Mouse (Mus musculus) heart, embryonic 13.5 days (tissue): ENCODE data around the gene Zscan10. TPM values are rescaled to one million over a fixed set of nuclear protein-coding genes. Genes with fewer than 3 reads are reported as not detected.
"Not testable (repeated sequence)": the region's sequence is repeated elsewhere in the genome, so short reads cannot be mapped to it uniquely, and the experiment has no call there.

Source experiments
- ATAC-seq: fragments of 200-750 bp; cut with Nextera tagmentation; 2 replicates; pipeline ENCODE4 v1.8.0; 2017; ENCODE audit warnings: moderate TSS enrichment; ENCODE audit not compliant: insufficient number of reproducible peaks, low FRiP score, low TSS enrichment; ENCODE audit errors: extremely low read depth
- H3K27ac ChIP-seq: fragments of 300-500 bp; sonication (generic); replicated peaks from 2 replicates; pipeline ENCODE4 v1.5.1; 2015; ENCODE audit warnings: moderate library complexity, mild to moderate bottlenecking, inconsistent platforms
- H3K27me3 ChIP-seq: fragments of 300-500 bp; sonication (generic); replicated peaks from 2 replicates; pipeline ENCODE4 v1.6.1; 2015; ENCODE audit warnings: mild to moderate bottlenecking, inconsistent platforms
- H3K36me3 ChIP-seq: fragments of 300-500 bp; sonication (generic); 2 replicates; pipeline ENCODE4 v1.6.1; 2015; ENCODE audit warnings: mild to moderate bottlenecking, inconsistent platforms
- H3K4me1 ChIP-seq: fragments of 300-500 bp; sonication (generic); 2 replicates; pipeline ENCODE4 v1.6.1; 2015; ENCODE audit warnings: inconsistent platforms
- H3K4me2 ChIP-seq: fragments of 300-500 bp; sonication (generic); 2 replicates; pipeline ENCODE4 v1.6.1; 2015; ENCODE audit warnings: inconsistent platforms, mild to moderate bottlenecking, moderate library complexity
- H3K4me3 ChIP-seq: fragments of 300-500 bp; sonication (generic); 2 replicates; pipeline ENCODE4 v1.5.1; 2015; ENCODE audit warnings: moderate library complexity, mild to moderate bottlenecking, inconsistent platforms
- H3K9ac ChIP-seq: fragments of 300-500 bp; sonication (generic); 2 replicates; pipeline ENCODE4 v1.6.1; 2015; ENCODE audit warnings: inconsistent platforms, mild to moderate bottlenecking, moderate library complexity
- H3K9me3 ChIP-seq: fragments of 300-500 bp; sonication (generic); 2 replicates; pipeline ENCODE4 v1.6.1; 2016; ENCODE audit warnings: inconsistent platforms
- WGBS: fragments of 180-500 bp; shearing (Covaris S2); methylation state at CpG from one replicate; pipeline ENCODE4 v1.1.7; 2015; ENCODE audit warnings: mixed read lengths; 5-methylcytosine and 5-hydroxymethylcytosine counted together
- polyA plus RNA-seq: library from polyadenylated mRNA; unstranded; fragments of >200 nt; fragmentation: Nextera tagmentation; extraction: Ambion mirVana; gene quantifications from 2 replicates; pipeline ENCODE4 v1.2.1, GENCODE M21; 2015

The Zscan10 gene
- polyA plus RNA-seq, 1 experiment from 2014 or later: not detected

- H3K4me3 ChIP-seq: peak overlapping the region; percentile 63
- peak; percentile 86 for ATAC-seq
- H3K27me3 ChIP-seq: no peaks in the 10 kb centered on the region
- H3K36me3 ChIP-seq: no peaks in the 10 kb centered on the region
- 7% methylated on average over 34 of the region's 34 CpGs for WGBS
- H3K27ac ChIP-seq: peak overlapping the region; percentile 67
- peaks cover 9% of the 10 kb centered on the region for H3K4me1 ChIP-seq
- H3K4me2 ChIP-seq: peak overlapping the region; percentile 79
- no peaks in the 10 kb centered on the region for H3K9me3 ChIP-seq
- peak overlapping the region; percentile 79 for H3K9ac ChIP-seq
These were observed 8.3 kb upstream of the Zscan10 start for GRCm38 (mm10) chr17:23592208-23592925.

DNA sequence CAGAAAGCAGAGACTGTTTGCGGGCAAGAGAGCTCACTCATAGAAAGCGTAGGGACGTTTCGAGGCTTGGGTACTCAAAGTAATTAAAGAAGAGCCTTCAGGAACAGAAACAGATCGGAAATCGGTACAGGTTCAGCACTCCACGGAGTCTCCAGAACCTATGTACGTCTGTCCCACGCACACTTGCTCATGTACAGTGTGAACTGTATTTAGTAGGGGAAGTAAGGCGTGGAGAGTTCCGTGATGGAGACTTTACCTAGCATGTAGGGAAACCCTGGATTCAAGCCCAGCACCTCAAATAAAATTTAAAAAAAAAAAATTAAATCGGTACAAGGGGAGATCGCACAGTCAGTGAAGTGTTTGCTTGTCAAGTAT is 7.7 kb upstream of the Zscan10 start:
- H3K36me3 ChIP-seq: no peaks in the 10 kb centered on the region
- H3K4me2 ChIP-seq: peak overlapping the region; percentile 79
- WGBS: 12% methylated on average over 13 of the region's 13 CpGs
- no peak for ATAC-seq
- peaks cover 9% of the 10 kb centered on the region for H3K4me1 ChIP-seq
- no peaks in the 10 kb centered on the region for H3K27me3 ChIP-seq
- H3K4me3 ChIP-seq: peak overlapping the region; percentile 63
- H3K9me3 ChIP-seq: no peaks in the 10 kb centered on the region
- peak overlapping the region; percentile 79 for H3K9ac ChIP-seq
- peak overlapping the region; percentile 67 for H3K27ac ChIP-seq

DNA sequence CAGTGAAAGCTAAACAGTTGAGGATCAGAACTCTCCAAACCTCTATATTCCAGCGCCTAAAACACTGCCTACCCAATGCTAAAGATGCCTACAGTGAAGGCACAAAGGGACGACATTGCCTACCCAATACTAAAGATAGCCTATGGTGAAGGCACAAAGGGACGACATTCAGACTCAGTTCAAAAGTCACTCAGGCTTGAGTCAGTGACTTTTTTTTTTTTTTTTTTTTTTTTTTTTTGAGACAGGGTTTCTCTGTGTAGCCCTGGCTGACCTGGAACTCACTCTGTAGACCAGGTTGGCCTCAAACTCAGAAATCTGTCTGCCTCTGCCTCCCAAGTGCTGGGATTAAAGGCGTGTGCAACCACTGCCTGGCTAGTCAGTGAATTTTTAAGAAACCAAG is 5.5 kb upstream of the Zscan10 start:
- H3K27ac ChIP-seq, H3K27me3 ChIP-seq, H3K36me3 ChIP-seq, H3K4me3 ChIP-seq, H3K9ac ChIP-seq, H3K9me3 ChIP-seq, ATAC-seq, H3K4me2 ChIP-seq: not testable (repeated sequence)
- WGBS: 73% methylated on average over 4 of the region's 4 CpGs
- H3K4me1 ChIP-seq: peaks cover 22% of the 10 kb centered on the region

DNA sequence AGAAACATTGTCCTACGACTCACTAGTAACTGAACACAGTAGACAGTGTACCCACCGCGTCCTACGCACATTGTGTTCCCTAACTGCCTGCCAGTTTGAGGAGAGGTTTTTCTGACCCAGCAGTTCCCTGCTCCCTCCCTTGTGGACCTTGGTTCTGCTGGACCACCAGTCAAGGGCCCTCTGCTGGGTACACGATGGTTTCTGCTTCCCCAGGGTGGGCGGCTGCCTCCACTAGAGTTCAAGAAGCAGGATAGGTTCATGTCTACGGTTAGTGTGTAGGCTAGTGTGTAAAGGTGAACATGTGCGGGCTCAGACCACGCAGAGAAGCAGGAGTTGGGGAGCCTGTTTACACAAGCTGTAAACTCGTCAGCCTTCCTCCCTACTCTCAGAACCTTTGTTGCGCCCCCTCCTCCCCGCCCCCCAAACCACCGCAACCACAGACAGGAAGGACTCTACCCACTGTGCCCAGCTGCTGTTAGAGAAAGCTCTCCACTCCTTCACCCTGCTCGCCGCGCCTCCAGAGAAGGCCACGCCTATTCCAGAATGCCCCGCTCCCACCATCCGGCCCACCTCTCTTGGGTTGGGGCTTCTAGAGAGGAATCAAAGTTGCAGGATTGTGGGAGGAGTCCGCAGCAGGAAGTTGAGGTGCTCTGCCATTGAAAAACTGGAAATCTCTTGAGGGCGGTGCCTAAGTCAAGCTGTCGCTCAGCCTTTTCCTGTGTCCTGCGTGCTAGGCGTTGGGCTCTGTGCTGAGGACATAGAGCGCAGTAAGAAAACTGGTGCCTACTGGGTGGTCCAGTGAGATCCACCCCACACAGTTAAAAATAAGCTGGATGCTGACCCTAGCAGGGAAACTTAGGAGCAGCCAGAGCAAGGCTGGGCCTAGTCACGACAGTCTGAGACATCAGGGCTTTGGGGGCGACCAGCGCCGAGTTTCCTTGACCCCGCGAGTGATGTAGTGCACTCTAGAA is 1.8 kb upstream of the Zscan10 start, which contains the start of gene Zfp13:
TSS of gene Zfp13 (minus strand) at position 906 of the 971 bp plus-strand sequence.
- Histone ChIP-seq H3K36me3 (no peaks in the 10 kb centered on the region), H3K4me1 (peaks cover 13% of the 10 kb centered on the region), H3K4me3 (peak within 1 kb of the TSS; percentile 54), H3K4me2 (peak within 1 kb of the TSS; percentile 88), H3K9me3 (no peaks in the 10 kb centered on the region), H3K27me3 (no peaks in the 10 kb centered on the region), H3K9ac (peak within 1 kb of the TSS; percentile 86), H3K27ac (peak within 1 kb of the TSS; percentile 93)
- WGBS: 5% methylated on average over 31 of the region's 31 CpGs
- peak; percentile 86 for ATAC-seq

- Histone ChIP-seq H3K4me1 (peaks cover 13% of the 10 kb centered on the region), H3K9ac (peak overlapping the region; percentile 86), H3K27ac (peak overlapping the region; percentile 93), H3K36me3 (no peaks in the 10 kb centered on the region), H3K4me2 (peak overlapping the region; percentile 88), H3K4me3 (peak overlapping the region; percentile 54), H3K9me3 (no peaks in the 10 kb centered on the region), H3K27me3 (no peaks in the 10 kb centered on the region)
- ATAC-seq: no peak
- WGBS: 30% methylated on average over 7 of the region's 7 CpGs
These were observed 1.0 kb upstream of the Zscan10 start for GRCm38 (mm10) chr17:23599605-23600063.

- Histone ChIP-seq H3K4me2 (no peak overlapping the region), H3K27ac (no peak overlapping the region), H3K27me3 (no peaks in the 10 kb centered on the region), H3K36me3 (no peaks in the 10 kb centered on the region), H3K4me3 (no peak overlapping the region), H3K4me1 (peaks cover 13% of the 10 kb centered on the region), H3K9ac (no peak overlapping the region), H3K9me3 (no peaks in the 10 kb centered on the region)
- 47% methylated on average over 10 of the region's 10 CpGs for WGBS
- ATAC-seq: no peak
These were observed 1.4 kb downstream of the Zscan10 start for GRCm38 (mm10) chr17:23601836-23602585.

DNA sequence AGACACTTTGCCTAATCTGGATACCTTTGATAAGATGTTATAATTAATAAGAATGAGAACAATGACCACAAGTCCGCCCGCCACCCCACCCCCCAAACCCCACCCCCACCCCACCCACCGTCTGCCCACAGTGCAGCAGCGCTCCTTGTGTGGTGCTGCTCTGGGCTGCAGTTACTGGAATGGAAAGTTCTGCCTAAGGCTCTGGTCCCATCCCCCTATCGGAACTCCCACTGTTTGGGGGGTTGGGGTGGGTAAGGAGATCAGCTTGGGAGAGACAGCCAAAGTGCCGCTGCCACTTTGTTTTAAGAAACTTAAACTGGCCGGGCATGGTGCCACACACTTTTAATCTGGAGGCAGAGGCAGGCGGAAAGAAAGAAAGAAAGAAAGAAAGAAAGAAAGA is 2.4 kb downstream of the Zscan10 start:
- Histone ChIP-seq H3K4me1 (peaks cover 13% of the 10 kb centered on the region), H3K4me3 (no peak overlapping the region), H3K9ac (no peak overlapping the region), H3K4me2 (no peak overlapping the region), H3K36me3 (no peaks in the 10 kb centered on the region), H3K27me3 (no peaks in the 10 kb centered on the region), H3K9me3 (no peaks in the 10 kb centered on the region), H3K27ac (no peak overlapping the region)
- 18% methylated on average over 8 of the region's 8 CpGs for WGBS
- ATAC-seq: no peak

- WGBS: 62% methylated on average over 2 of the region's 2 CpGs
- H3K36me3 ChIP-seq: no peaks in the 10 kb centered on the region
- no peak overlapping the region for H3K9ac ChIP-seq
- no peaks in the 10 kb centered on the region for H3K9me3 ChIP-seq
- H3K27me3 ChIP-seq: no peaks in the 10 kb centered on the region
- no peak overlapping the region for H3K4me3 ChIP-seq
- ATAC-seq: no peak
- no peak overlapping the region for H3K27ac ChIP-seq
- H3K4me2 ChIP-seq: no peak overlapping the region
- peaks cover 9% of the 10 kb centered on the region for H3K4me1 ChIP-seq
These were observed 2.9 kb downstream of the Zscan10 start for GRCm38 (mm10) chr17:23603542-23603941.

DNA sequence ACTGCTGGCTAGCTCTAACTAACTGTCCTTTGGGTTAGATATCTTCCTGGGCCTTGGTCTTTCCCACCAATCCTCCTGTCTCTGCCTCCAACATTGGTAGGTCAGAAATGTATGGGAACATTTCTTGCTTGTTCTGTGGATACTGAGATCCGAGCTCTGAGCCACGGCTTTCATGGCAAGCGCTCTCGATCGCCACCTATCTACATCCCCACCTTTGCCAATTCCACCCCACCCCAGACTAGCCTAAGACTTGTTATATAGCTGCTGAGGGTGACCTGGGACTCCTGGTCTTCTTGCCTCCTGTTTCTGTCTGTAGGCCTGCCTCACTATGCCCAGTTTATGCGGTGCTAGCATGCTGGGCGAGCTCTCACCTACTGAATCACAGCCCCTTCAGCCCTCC is 3.7 kb downstream of the Zscan10 start:
- Histone ChIP-seq H3K4me1 (peaks cover 7% of the 10 kb centered on the region), H3K27ac (no peak overlapping the region), H3K4me2 (no peak overlapping the region), H3K9me3 (no peaks in the 10 kb centered on the region), H3K27me3 (no peaks in the 10 kb centered on the region), H3K36me3 (no peaks in the 10 kb centered on the region), H3K9ac (no peak overlapping the region), H3K4me3 (no peak overlapping the region)
- WGBS: 64% methylated on average over 7 of the region's 7 CpGs
- no peak for ATAC-seq

DNA sequence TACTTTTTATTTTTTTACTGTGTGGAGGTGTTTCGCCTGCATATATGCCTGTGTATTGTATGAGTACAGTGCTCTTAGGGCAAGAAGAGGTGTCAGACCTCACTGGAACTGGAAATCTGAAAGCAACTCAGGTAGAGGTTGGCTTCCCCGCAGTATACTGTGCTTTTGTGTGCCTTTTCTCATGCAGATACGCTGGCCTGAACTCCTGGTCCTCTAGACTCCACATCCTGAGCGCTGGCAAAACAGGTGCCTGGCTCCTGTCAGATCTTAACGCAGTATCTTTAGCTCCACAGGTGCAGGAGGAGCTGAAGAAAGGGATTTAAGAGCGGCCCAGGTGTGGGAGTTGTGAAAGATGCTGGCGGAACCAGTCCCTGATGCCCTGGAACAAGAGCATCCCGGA is 4.6 kb downstream of the Zscan10 start:
- WGBS: 77% methylated on average over 8 of the region's 8 CpGs

GRCm38 (mm10) chr17:23609612-23610011 is 9.0 kb downstream of the Zscan10 start:
- 87% methylated on average over 24 of the region's 24 CpGs for WGBS
- H3K9ac ChIP-seq: no peak overlapping the region
- no peak overlapping the region for H3K4me3 ChIP-seq
- H3K27ac ChIP-seq: no peak overlapping the region
- no peaks in the 10 kb centered on the region for H3K36me3 ChIP-seq
- H3K9me3 ChIP-seq: no peaks in the 10 kb centered on the region
- no peak for ATAC-seq
- H3K27me3 ChIP-seq: no peaks in the 10 kb centered on the region; the same call in 1 of the 2 replicates
- no peaks in the 10 kb centered on the region for H3K4me1 ChIP-seq
- no peak overlapping the region for H3K4me2 ChIP-seq

More for the DNA sequence above, 4.6 kb downstream of the Zscan10 start:
- no peak for ATAC-seq
- Histone ChIP-seq H3K4me3 (no peak overlapping the region), H3K9ac (no peak overlapping the region), H3K27ac (no peak overlapping the region), H3K4me2 (no peak overlapping the region), H3K36me3 (no peaks in the 10 kb centered on the region), H3K4me1 (no peaks in the 10 kb centered on the region), H3K27me3 (no peaks in the 10 kb centered on the region; the same call in 1 of the 2 replicates), H3K9me3 (no peaks in the 10 kb centered on the region)
